Mouse (Mus musculus) A20 (cell line): ENCODE results near the gene Gngt2.

Source experiments
- DNase-seq: peaks from one replicate; pipeline ENCODE4 v3.0.0-alpha.2; 2011; ENCODE audit warnings: low read depth, low spot score

Gene Gngt2

GRCm38 (mm10) chr11:95826317-95827167 is 10.5 kb upstream of the Gngt2 start:
- peak; percentile 7 for DNase-seq

- DNase-seq, result no peak
Observed at GRCm38 (mm10) chr11:95827168-95827447, 9.9 kb upstream of the Gngt2 start.

GRCm38 (mm10) chr11:95827464-95828085 is 9.4 kb upstream of the Gngt2 start:
- peak; percentile 69 for DNase-seq

GRCm38 (mm10) chr11:95828181-95828964 is 8.6 kb upstream of the Gngt2 start:
- peak; percentile 40 for DNase-seq

- DNase-seq, result no peak
Observed at GRCm38 (mm10) chr11:95829526-95830050, 7.4 kb upstream of the Gngt2 start.

GRCm38 (mm10) chr11:95830411-95831275 is 6.4 kb upstream of the Gngt2 start:
- no peak for DNase-seq

GRCm38 (mm10) chr11:95831276-95831619 is 5.8 kb upstream of the Gngt2 start:
- DNase-seq, result no peak

- DNase-seq, result no peak
Observed at GRCm38 (mm10) chr11:95831641-95832040, 5.4 kb upstream of the Gngt2 start.

GRCm38 (mm10) chr11:95832129-95833005 is 4.6 kb upstream of the Gngt2 start:
- no peak for DNase-seq

GRCm38 (mm10) chr11:95833006-95833570 is 3.9 kb upstream of the Gngt2 start:
- DNase-seq, result no peak

GRCm38 (mm10) chr11:95833631-95834142 is 3.3 kb upstream of the Gngt2 start:
- DNase-seq, result no peak

- DNase-seq, result peak; percentile 92
Observed at GRCm38 (mm10) chr11:95834143-95834667, 2.8 kb upstream of the Gngt2 start.

GRCm38 (mm10) chr11:95834742-95835710 is 2.0 kb upstream of the Gngt2 start:
- peak; percentile 86 for DNase-seq

GRCm38 (mm10) chr11:95835832-95836231 is 1.2 kb upstream of the Gngt2 start:
- no peak for DNase-seq

GRCm38 (mm10) chr11:95836433-95836832 is 583 bp upstream of the Gngt2 start:
- DNase-seq, result no peak

- no peak for DNase-seq
Observed at GRCm38 (mm10) chr11:95838598-95838997, 1.6 kb downstream of the Gngt2 start.

- DNase-seq, result peak; percentile 87
Observed at GRCm38 (mm10) chr11:95838999-95839868, 2.2 kb downstream of the Gngt2 start.
